21 mouse cellular contexts compared by ENCODE assay signal in genomic region chr7:81880797-81881196, GRCm38 (mm10). TPM values are rescaled to one million over a fixed set of nuclear protein-coding genes. Genes with fewer than 3 reads are reported as not detected.
"Had no signal": no experiment of that assay in that cellular context is flagged by ENCODE, and none has a peak within 500 bp of the region (broad histone marks: within the 10 kb centered on the region; RNA-seq: fewer than 3 reads in every experiment).

No protein-coding gene starts in this region.

- H3K27ac ChIP-seq: left cerebral cortex, adult 2 months; limb, embryonic 10.5 days; liver, embryonic 15.5 days; neural tube, embryonic 12.5 days; stomach, embryonic 15.5 days had no signal

- H3K9me3 ChIP-seq: limb, embryonic 10.5 days; liver, embryonic 15.5 days; neural tube, embryonic 12.5 days; stomach, embryonic 15.5 days had no signal

- H3K4me1 ChIP-seq: limb, embryonic 10.5 days; liver, embryonic 15.5 days; neural tube, embryonic 12.5 days; stomach, embryonic 15.5 days had no signal

- H3K4me2 ChIP-seq: liver, embryonic 11.5 days; liver, embryonic 15.5 days; neural tube, embryonic 12.5 days; stomach, embryonic 15.5 days had no signal

- ATAC-seq: intestine, postnatal 0 days; lung, postnatal 0 days had no signal

- H3K27me3 ChIP-seq: neural tube, embryonic 12.5 days; stomach, embryonic 15.5 days had no signal

- DNase-seq: kidney, adult 8-10 months; lung, adult 2 months; lung, postnatal 36 days; midbrain, embryonic 14.5 days; right cerebral cortex, postnatal 4 days had no signal

- H3K36me3 ChIP-seq: liver, embryonic 15.5 days; neural tube, embryonic 12.5 days; stomach, embryonic 15.5 days had no signal

- H3K9ac ChIP-seq: liver, embryonic 15.5 days; neural tube, embryonic 12.5 days; stomach, embryonic 15.5 days had no signal

- H3K4me3 ChIP-seq: left cerebral cortex, adult 2 months; limb, embryonic 10.5 days; liver, embryonic 15.5 days; neural tube, embryonic 12.5 days; stomach, embryonic 15.5 days had no signal

RNA-seq across cellular contexts. Expression of gene Gm10160, which starts 25.2 kb away (rescaled TPM):
- total RNA-seq: layer of hippocampus, postnatal 25 days; left cerebral cortex, adult 2 months; left cerebral cortex, postnatal 14 days; megakaryocyte progenitor cell, adult 5-6 weeks; neutrophil, adult 5-6 weeks had no signal
- polyA plus RNA-seq: intestine, postnatal 0 days; kidney, embryonic 16.5 days; limb, embryonic 10.5 days; limb, embryonic 14.5 days; liver, embryonic 11.5 days; liver, embryonic 15.5 days; lung, adult 2 months; lung, postnatal 0 days; midbrain, embryonic 14.5 days; neural tube, embryonic 12.5 days; stomach, embryonic 15.5 days; testis, adult 2 months; urinary bladder, adult 2 months had no signal
